Mouse (Mus musculus): ENCODE results near the gene Plet1. TPM values are rescaled to one million over a fixed set of nuclear protein-coding genes. Genes with fewer than 3 reads are reported as not detected.

Gene Plet1
- polyA plus RNA-seq, 1 experiment from 2014 or later, result 4.2 TPM

- Histone ChIP-seq H3K27ac (no peak overlapping the region), H3K9me3 (no peaks in the 10 kb centered on the region), H3K4me1 (peaks cover 15% of the 10 kb centered on the region), H3K27me3 (ENCODE audit: insufficient read depth, poor library complexity, severe bottlenecking) (peaks cover 12% of the 10 kb centered on the region; the same call in 1 of the 2 replicates), H3K36me3 (no peaks in the 10 kb centered on the region), H3K4me3 (no peak overlapping the region)
- 54% methylated on average over 7 of the region's 7 CpGs for WGBS
- DNase-seq (ENCODE audit: low spot score), result no peak
These were observed 17.7 kb upstream of the Plet1 start for GRCm38 (mm10) chr9:50476651-50477050.

- no peaks in the 10 kb centered on the region for H3K9me3 ChIP-seq
- 76% methylated on average over 9 of the region's 9 CpGs for WGBS
- no peak overlapping the region for H3K4me3 ChIP-seq
- H3K27me3 ChIP-seq (ENCODE audit: insufficient read depth, poor library complexity, severe bottlenecking), result peaks cover 12% of the 10 kb centered on the region; the same call in 1 of the 2 replicates
- no peaks in the 10 kb centered on the region for H3K36me3 ChIP-seq
- peaks cover 15% of the 10 kb centered on the region for H3K4me1 ChIP-seq
- H3K27ac ChIP-seq, result no peak overlapping the region
- DNase-seq (ENCODE audit: low spot score), result no peak
These were observed 17.1 kb upstream of the Plet1 start for GRCm38 (mm10) chr9:50477270-50477669.

GRCm38 (mm10) chr9:50478826-50479225, 15.5 kb upstream of the Plet1 start:
- no peak for DNase-seq (ENCODE audit: low spot score)
- WGBS, result 13% methylated on average over 5 of the region's 5 CpGs
- Histone ChIP-seq H3K27ac (peak overlapping the region; percentile 38; the same call in 1 of the 2 replicates), H3K27me3 (ENCODE audit: insufficient read depth, poor library complexity, severe bottlenecking) (peaks cover 12% of the 10 kb centered on the region; the same call in 1 of the 2 replicates), H3K9me3 (no peaks in the 10 kb centered on the region), H3K4me3 (0 out of 2 replicates have a peak overlapping the region, but pooled peaks have one; percentile 6), H3K4me1 (peaks cover 15% of the 10 kb centered on the region), H3K36me3 (no peaks in the 10 kb centered on the region)

- Histone ChIP-seq H3K27ac (peak overlapping the region; percentile 38; the same call in 1 of the 2 replicates), H3K27me3 (ENCODE audit: insufficient read depth, poor library complexity, severe bottlenecking) (peaks cover 12% of the 10 kb centered on the region; the same call in 1 of the 2 replicates), H3K36me3 (no peaks in the 10 kb centered on the region), H3K4me1 (peaks cover 15% of the 10 kb centered on the region), H3K4me3 (0 out of 2 replicates have a peak overlapping the region, but pooled peaks have one; percentile 6), H3K9me3 (no peaks in the 10 kb centered on the region)
- DNase-seq (ENCODE audit: low spot score), result no peak
- 24% methylated on average over 8 of the region's 8 CpGs for WGBS
These were observed 14.8 kb upstream of the Plet1 start for GRCm38 (mm10) chr9:50479476-50479875.

GRCm38 (mm10) chr9:50482743-50483142, 11.6 kb upstream of the Plet1 start:
- peaks cover 15% of the 10 kb centered on the region for H3K4me1 ChIP-seq

GRCm38 (mm10) chr9:50485521-50485920, 8.8 kb upstream of the Plet1 start:
- WGBS, result 5% methylated on average over 10 of the region's 10 CpGs
- Histone ChIP-seq H3K4me3 (peak overlapping the region; percentile 47), H3K9me3 (no peaks in the 10 kb centered on the region), H3K27me3 (ENCODE audit: insufficient read depth, poor library complexity, severe bottlenecking) (peaks cover 2% of the 10 kb centered on the region; the same call in 1 of the 2 replicates), H3K4me1 (peaks cover 6% of the 10 kb centered on the region), H3K27ac (peak overlapping the region; percentile 76), H3K36me3 (no peaks in the 10 kb centered on the region)
- no peak for DNase-seq (ENCODE audit: low spot score)

More at GRCm38 (mm10) chr9:50482743-50483142, 11.6 kb upstream of the Plet1 start:
- WGBS, result 82% methylated on average over 8 of the region's 8 CpGs
- Histone ChIP-seq H3K27me3 (ENCODE audit: insufficient read depth, poor library complexity, severe bottlenecking) (peaks cover 3% of the 10 kb centered on the region; the same call in 1 of the 2 replicates), H3K4me3 (no peak overlapping the region), H3K27ac (no peak overlapping the region), H3K36me3 (no peaks in the 10 kb centered on the region), H3K9me3 (no peaks in the 10 kb centered on the region)
- DNase-seq (ENCODE audit: low spot score), result no peak

GRCm38 (mm10) chr9:50490836-50491235, 3.5 kb upstream of the Plet1 start:
- H3K9me3 ChIP-seq, result no peaks in the 10 kb centered on the region
- H3K4me3 ChIP-seq, result no peak overlapping the region
- H3K4me1 ChIP-seq, result peaks cover 15% of the 10 kb centered on the region

GRCm38 (mm10) chr9:50491531-50492045, 2.7 kb upstream of the Plet1 start:
- Histone ChIP-seq H3K4me1 (peaks cover 22% of the 10 kb centered on the region), H3K36me3 (no peaks in the 10 kb centered on the region), H3K27ac (no peak overlapping the region), H3K4me3 (no peak overlapping the region), H3K9me3 (no peaks in the 10 kb centered on the region), H3K27me3 (ENCODE audit: insufficient read depth, poor library complexity, severe bottlenecking) (no peaks in the 10 kb centered on the region; the same call in 1 of the 2 replicates)
- WGBS, result 81% methylated on average over 2 of the region's 2 CpGs
- no peak for DNase-seq (ENCODE audit: low spot score)

More at GRCm38 (mm10) chr9:50490836-50491235, 3.5 kb upstream of the Plet1 start:
- Histone ChIP-seq H3K36me3 (no peaks in the 10 kb centered on the region), H3K27me3 (ENCODE audit: insufficient read depth, poor library complexity, severe bottlenecking) (no peaks in the 10 kb centered on the region; the same call in 1 of the 2 replicates), H3K27ac (no peak overlapping the region)
- no peak for DNase-seq (ENCODE audit: low spot score)

- Histone ChIP-seq H3K36me3 (no peaks in the 10 kb centered on the region), H3K27me3 (ENCODE audit: insufficient read depth, poor library complexity, severe bottlenecking) (no peaks in the 10 kb centered on the region), H3K4me1 (peaks cover 32% of the 10 kb centered on the region), H3K4me3 (no peak overlapping the region), H3K27ac (no peak overlapping the region), H3K9me3 (no peaks in the 10 kb centered on the region)
- WGBS, result 74% methylated on average over 2 of the region's 2 CpGs
- DNase-seq (ENCODE audit: low spot score), result no peak
These were observed 548 bp upstream of the Plet1 start for GRCm38 (mm10) chr9:50493777-50494176.

- peak overlapping the region; percentile 27 for H3K4me3 ChIP-seq
- WGBS, result 51% methylated on average over 10 of the region's 10 CpGs
- no peaks in the 10 kb centered on the region for H3K36me3 ChIP-seq
- H3K27me3 ChIP-seq (ENCODE audit: insufficient read depth, poor library complexity, severe bottlenecking), result no peaks in the 10 kb centered on the region
- H3K9me3 ChIP-seq, result no peaks in the 10 kb centered on the region
- no peak for DNase-seq (ENCODE audit: low spot score)
- H3K27ac ChIP-seq, result peak overlapping the region; percentile 73
- peaks cover 37% of the 10 kb centered on the region for H3K4me1 ChIP-seq
These were observed 1.3 kb downstream of the Plet1 start for GRCm38 (mm10) chr9:50495405-50496150.

- Histone ChIP-seq H3K27ac (peak overlapping the region; percentile 73), H3K36me3 (no peaks in the 10 kb centered on the region), H3K4me3 (peak overlapping the region; percentile 27), H3K9me3 (no peaks in the 10 kb centered on the region), H3K4me1 (peaks cover 38% of the 10 kb centered on the region), H3K27me3 (ENCODE audit: insufficient read depth, poor library complexity, severe bottlenecking) (no peaks in the 10 kb centered on the region)
- DNase-seq (ENCODE audit: low spot score), result no peak
- WGBS, result 13% methylated on average over 6 of the region's 6 CpGs
These were observed 1.8 kb downstream of the Plet1 start for GRCm38 (mm10) chr9:50496151-50496505.

- Histone ChIP-seq H3K27me3 (ENCODE audit: insufficient read depth, poor library complexity, severe bottlenecking) (no peaks in the 10 kb centered on the region), H3K9me3 (no peaks in the 10 kb centered on the region), H3K27ac (peak overlapping the region; percentile 73), H3K4me1 (peaks cover 38% of the 10 kb centered on the region), H3K36me3 (no peaks in the 10 kb centered on the region), H3K4me3 (peak overlapping the region; percentile 27)
- WGBS, result 15% methylated on average over 6 of the region's 6 CpGs
- DNase-seq (ENCODE audit: low spot score), result no peak
These were observed 2.2 kb downstream of the Plet1 start for GRCm38 (mm10) chr9:50496546-50496945.

- peaks cover 38% of the 10 kb centered on the region for H3K4me1 ChIP-seq
- WGBS, result 51% methylated on average over 6 of the region's 6 CpGs
- H3K27me3 ChIP-seq (ENCODE audit: insufficient read depth, poor library complexity, severe bottlenecking), result no peaks in the 10 kb centered on the region
- no peak for DNase-seq (ENCODE audit: low spot score)
- H3K9me3 ChIP-seq, result no peaks in the 10 kb centered on the region
- no peak overlapping the region for H3K4me3 ChIP-seq
- H3K36me3 ChIP-seq, result no peaks in the 10 kb centered on the region
- H3K27ac ChIP-seq, result no peak overlapping the region
These were observed 2.8 kb downstream of the Plet1 start for GRCm38 (mm10) chr9:50497076-50497475.
